Mouse (Mus musculus): ENCODE results near the gene Tubgcp2. TPM values are rescaled to one million over a fixed set of nuclear protein-coding genes. Genes with fewer than 3 reads are reported as not detected.

Tubgcp2 gene
- polyA plus RNA-seq (2012; rRNA removed) (17.4 and 19.3 TPM in 2 replicates), polyA plus RNA-seq (2014; fragmentation: Nextera tagmentation; extraction: Ambion mirVana) (21.6 and 25.3 TPM in 2 replicates)

- no peaks in the 10 kb centered on the region for H3K27me3 ChIP-seq (ENCODE audit: control insufficient read depth, insufficient read depth, low read length)
- H3K4me3 ChIP-seq (ENCODE audit: insufficient read depth in 1 of 2, low read depth in 2 of 2, low read length in 2 of 2) = peak within 1 kb of the TSS; percentile 84 to 90
- H3K36me3 ChIP-seq (replicated peaks; ENCODE audit: control insufficient read depth, insufficient read depth, low read depth) = peaks cover 19% of the 10 kb centered on the region
- H3K9me3 ChIP-seq (ENCODE audit: control insufficient read depth, low read length) = no peaks in the 10 kb centered on the region
- peaks cover 3 to 10% of the 10 kb centered on the region in 2 experiments; a peak in 3 of 4 replicates for H3K4me1 ChIP-seq (replicated peaks; ENCODE audit: control insufficient read depth in 2 of 2, insufficient read depth in 2 of 2, low read length in 1 of 2)
- 2% methylated on average over 69 of the region's 69 CpGs for WGBS (ENCODE audit: insufficient replicate concordance)
- peak within 1 kb of the TSS; percentile 63 for H3K27ac ChIP-seq
- H3K4me2 ChIP-seq (ENCODE audit: low read depth) = peak within 1 kb of the TSS; percentile 75
- ATAC-seq (ENCODE audit: insufficient read depth) = peak; percentile 99
- DNase-seq (ENCODE audit: low read depth in 3 of 3, low spot score in 3 of 3) = peak; percentile 92 to 93 (median 92)
- TF ChIP-seq CTCF (IDR thresholded peaks at IDR 0.05; ENCODE audit: low read depth) (no peak), EP300 (IDR thresholded peaks at IDR 0.05; ENCODE audit: low read depth) (no peak)
- peak within 1 kb of the TSS; percentile 94 for H3K9ac ChIP-seq (replicated peaks)
These were observed at the start of gene Tubgcp2, which contains the start of gene Zfp511 for GRCm38 (mm10) chr7:140036281-140037170. Gene Tubgcp2 (minus strand): TSS chr7:140036669. Gene Zfp511 (plus strand): TSS chr7:140036391.

GRCm38 (mm10) chr7:140082242-140082678 is 45.8 kb upstream of the Tubgcp2 start, which contains the start of gene Caly:
Gene Caly (minus strand): TSS chr7:140082548.
- ATAC-seq (ENCODE audit: insufficient read depth) = peak; percentile 37; the same call in 1 of the 2 replicates
- no peak within 1 kb of the TSS for H3K4me3 ChIP-seq (ENCODE audit: insufficient read depth in 1 of 2, low read depth in 2 of 2, low read length in 2 of 2)
- TF ChIP-seq CTCF (IDR thresholded peaks at IDR 0.05; ENCODE audit: low read depth) (peak; percentile 50), EP300 (IDR thresholded peaks at IDR 0.05; ENCODE audit: low read depth) (no peak)
- DNase-seq (ENCODE audit: low read depth in 3 of 3, low spot score in 3 of 3) = no peak
- H3K27ac ChIP-seq = no peak within 1 kb of the TSS
- WGBS (ENCODE audit: insufficient replicate concordance) = 7% methylated on average over 18 of the region's 18 CpGs
- no peaks in the 10 kb centered on the region for H3K4me1 ChIP-seq (replicated peaks; ENCODE audit: control insufficient read depth in 2 of 2, insufficient read depth in 2 of 2, low read length in 1 of 2)
- peaks cover 33% of the 10 kb centered on the region for H3K27me3 ChIP-seq (ENCODE audit: control insufficient read depth, insufficient read depth, low read length)
- H3K9me3 ChIP-seq (ENCODE audit: control insufficient read depth, low read length) = no peaks in the 10 kb centered on the region
- H3K4me2 ChIP-seq (ENCODE audit: low read depth) = no peak within 1 kb of the TSS
- no peak within 1 kb of the TSS for H3K9ac ChIP-seq (replicated peaks)
- H3K36me3 ChIP-seq (replicated peaks; ENCODE audit: control insufficient read depth, insufficient read depth, low read depth) = no peaks in the 10 kb centered on the region

GRCm38 (mm10) chr7:140081408-140082241 is 45.2 kb upstream of the Tubgcp2 start:
- H3K9me3 ChIP-seq (ENCODE audit: control insufficient read depth, low read length) = no peaks in the 10 kb centered on the region
- no peaks in the 10 kb centered on the region for H3K4me1 ChIP-seq (replicated peaks; ENCODE audit: control insufficient read depth in 2 of 2, insufficient read depth in 2 of 2, low read length in 1 of 2)
- TF ChIP-seq EP300 (IDR thresholded peaks at IDR 0.05; ENCODE audit: low read depth) (no peak), CTCF (IDR thresholded peaks at IDR 0.05; ENCODE audit: low read depth) (no peak)
- peaks cover 33% of the 10 kb centered on the region for H3K27me3 ChIP-seq (ENCODE audit: control insufficient read depth, insufficient read depth, low read length)
- H3K27ac ChIP-seq = no peak overlapping the region
- H3K4me2 ChIP-seq (ENCODE audit: low read depth) = no peak overlapping the region
- no peak overlapping the region for H3K4me3 ChIP-seq (ENCODE audit: insufficient read depth in 1 of 2, low read depth in 2 of 2, low read length in 2 of 2)
- H3K9ac ChIP-seq (replicated peaks) = no peak overlapping the region
- no peaks in the 10 kb centered on the region for H3K36me3 ChIP-seq (replicated peaks; ENCODE audit: control insufficient read depth, insufficient read depth, low read depth)
- DNase-seq (ENCODE audit: low read depth in 3 of 3, low spot score in 3 of 3) (no peak), ATAC-seq (ENCODE audit: insufficient read depth) (no peak)
- WGBS (ENCODE audit: insufficient replicate concordance) = 24% methylated on average over 20 of the region's 20 CpGs

GRCm38 (mm10) chr7:140080503-140081156 is 44.2 kb upstream of the Tubgcp2 start:
- no peaks in the 10 kb centered on the region for H3K9me3 ChIP-seq (ENCODE audit: control insufficient read depth, low read length)
- WGBS (ENCODE audit: insufficient replicate concordance) = 5% methylated on average over 24 of the region's 24 CpGs
- TF ChIP-seq EP300 (IDR thresholded peaks at IDR 0.05; ENCODE audit: low read depth) (no peak), CTCF (IDR thresholded peaks at IDR 0.05; ENCODE audit: low read depth) (no peak)
- H3K27ac ChIP-seq = no peak overlapping the region
- no peak overlapping the region for H3K4me3 ChIP-seq (ENCODE audit: insufficient read depth in 1 of 2, low read depth in 2 of 2, low read length in 2 of 2)
- H3K27me3 ChIP-seq (ENCODE audit: control insufficient read depth, insufficient read depth, low read length) = peaks cover 33% of the 10 kb centered on the region
- DNase-seq (ENCODE audit: low read depth in 3 of 3, low spot score in 3 of 3) (peak; percentile 13 to 16 (median 14)), ATAC-seq (ENCODE audit: insufficient read depth) (no peak)
- H3K4me2 ChIP-seq (ENCODE audit: low read depth) = no peak overlapping the region
- H3K4me1 ChIP-seq (replicated peaks; ENCODE audit: control insufficient read depth in 2 of 2, insufficient read depth in 2 of 2, low read length in 1 of 2) = no peaks in the 10 kb centered on the region
- no peaks in the 10 kb centered on the region for H3K36me3 ChIP-seq (replicated peaks; ENCODE audit: control insufficient read depth, insufficient read depth, low read depth)
- H3K9ac ChIP-seq (replicated peaks) = no peak overlapping the region
